Mouse (Mus musculus): ENCODE measurements around the gene 9530077C05Rik. TPM values are rescaled to one million over a fixed set of nuclear protein-coding genes. Genes with fewer than 3 reads are reported as not detected.

The 9530077C05Rik gene
- polyA plus RNA-seq, 1 experiment from 2014 or later = 2.9 TPM

Other genes with a start within 250 kb of the 9530077C05Rik start
- gene Zfp872, start 223.4 kb upstream of the 9530077C05Rik start, polyA plus RNA-seq (2015; fragmentation: Nextera tagmentation; extraction: Ambion mirVana) = 0.29 and 0.90 TPM in 2 replicates
- 19.3 and 23.6 TPM in 2 replicates for gene Zfp809, start 185.8 kb upstream of the 9530077C05Rik start, polyA plus RNA-seq (2015; fragmentation: Nextera tagmentation; extraction: Ambion mirVana)
- gene Zfp599, start 151.6 kb upstream of the 9530077C05Rik start, polyA plus RNA-seq (2015; fragmentation: Nextera tagmentation; extraction: Ambion mirVana) = 4.2 and 4.3 TPM in 2 replicates
- gene Zfp810, start 103.9 kb upstream of the 9530077C05Rik start, polyA plus RNA-seq (2015; fragmentation: Nextera tagmentation; extraction: Ambion mirVana) = 12.4 and 13.3 TPM in 2 replicates
- gene Anln, start 22.3 kb upstream of the 9530077C05Rik start, polyA plus RNA-seq (2015; fragmentation: Nextera tagmentation; extraction: Ambion mirVana) = 40.5 and 42.4 TPM in 2 replicates
- gene Gm17545, start 42.8 kb downstream of the 9530077C05Rik start, polyA plus RNA-seq (2015; fragmentation: Nextera tagmentation; extraction: Ambion mirVana) = not detected in 2 replicates
- 70.1 and 73.2 TPM in 2 replicates for gene Rp9, start 58.2 kb downstream of the 9530077C05Rik start, polyA plus RNA-seq (2015; fragmentation: Nextera tagmentation; extraction: Ambion mirVana)
- gene Bbs9, start 64.2 kb downstream of the 9530077C05Rik start, polyA plus RNA-seq (2015; fragmentation: Nextera tagmentation; extraction: Ambion mirVana) = 11.8 and 13.1 TPM in 2 replicates